Mouse (Mus musculus) gastrocnemius, adult 8-10 months (tissue): ENCODE measurements around the gene Krtap7-1. TPM values are rescaled to one million over a fixed set of nuclear protein-coding genes. Genes with fewer than 3 reads are reported as not detected.

Source experiments
- total RNA-seq, 4 experiments: library from RNA; stranded (reverse); gene quantifications; 2 replicates each; pipeline ENCODE4 v1.2.4; 2022

Gene Krtap7-1
- total RNA-seq, 4 experiments from 2014 or later, result not detected

Other genes with a start within 250 kb of the Krtap7-1 start
- gene Krtap21-1, start 104.5 kb downstream of the Krtap7-1 start, total RNA-seq, result not detected
- gene Krtap6-2, start 88.2 kb downstream of the Krtap7-1 start, total RNA-seq, result not detected
- gene Krtap8-1, start 20.4 kb downstream of the Krtap7-1 start, total RNA-seq, result not detected
- not detected for gene Krtap11-1, start 62.9 kb upstream of the Krtap7-1 start, total RNA-seq